Mouse (Mus musculus): ENCODE data around the gene Ldhd.

Gene Ldhd

GRCm38 (mm10) chr8:111626933-111627332, 3.2 kb downstream of the Ldhd start:
- no peak for DNase-seq

- no peak for DNase-seq
Measured at GRCm38 (mm10) chr8:111626528-111626820, 3.7 kb downstream of the Ldhd start.

- peak; percentile 80 for DNase-seq
Measured at GRCm38 (mm10) chr8:111625694-111626527, 4.3 kb downstream of the Ldhd start.

- DNase-seq, result no peak
Measured at GRCm38 (mm10) chr8:111624853-111625221, 5.3 kb downstream of the Ldhd start.

- DNase-seq, result peak; percentile 81
Measured at GRCm38 (mm10) chr8:111624081-111624852, 5.9 kb downstream of the Ldhd start.

- DNase-seq, result no peak
Measured at GRCm38 (mm10) chr8:111622553-111622952, 7.6 kb downstream of the Ldhd start.

- DNase-seq, result no peak
Measured at GRCm38 (mm10) chr8:111622104-111622503, 8.1 kb downstream of the Ldhd start.

- DNase-seq, result no peak
Measured at GRCm38 (mm10) chr8:111619936-111620335, 10.2 kb downstream of the Ldhd start.

GRCm38 (mm10) chr8:111618273-111618672, 11.9 kb downstream of the Ldhd start:
- no peak for DNase-seq

GRCm38 (mm10) chr8:111617812-111618211, 12.4 kb downstream of the Ldhd start:
- DNase-seq, result no peak

GRCm38 (mm10) chr8:111614786-111615701, 15.1 kb downstream of the Ldhd start:
- DNase-seq, result no peak

GRCm38 (mm10) chr8:111613181-111613580, 17.0 kb downstream of the Ldhd start:
- DNase-seq, result no peak

- no peak for DNase-seq
Measured at GRCm38 (mm10) chr8:111607414-111607813, 22.8 kb downstream of the Ldhd start.

GRCm38 (mm10) chr8:111606961-111607360, 23.2 kb downstream of the Ldhd start:
- DNase-seq, result no peak

- no peak for DNase-seq
Measured at GRCm38 (mm10) chr8:111604986-111605385, 25.2 kb downstream of the Ldhd start.

- no peak for DNase-seq
Measured at GRCm38 (mm10) chr8:111602050-111602449, 28.1 kb downstream of the Ldhd start.

GRCm38 (mm10) chr8:111599707-111600444, 30.3 kb downstream of the Ldhd start:
- DNase-seq, result no peak

- no peak for DNase-seq
Measured at GRCm38 (mm10) chr8:111597310-111597709, 32.9 kb downstream of the Ldhd start.

GRCm38 (mm10) chr8:111596485-111596821, 33.7 kb downstream of the Ldhd start:
- no peak for DNase-seq

- DNase-seq, result peak; percentile 28
Measured at GRCm38 (mm10) chr8:111595712-111596484, 34.3 kb downstream of the Ldhd start.

GRCm38 (mm10) chr8:111594951-111595350, 35.2 kb downstream of the Ldhd start:
- no peak for DNase-seq

All from kidney, adult 18-20 months (tissue).